Mouse (Mus musculus) lung, postnatal 14 days (tissue): Measurements from ENCODE around the gene Cenpn.
A peak's percentile ranks its signal among the peaks of the same experiment; 100 is the strongest.

Experiments
- DNase-seq: peaks from one replicate; pipeline ENCODE4 v3.0.0; 2021

Gene Cenpn

GRCm38 (mm10) chr8:116943161-116943554 is 21.6 kb downstream of the Cenpn start, which contains the start of gene Atmin:
Gene Atmin (plus strand): TSS chr8:116943393.
- DNase-seq, result peak; percentile 90

GRCm38 (mm10) chr8:116943555-116944384 is 22.2 kb downstream of the Cenpn start:
- DNase-seq, result peak; percentile 22

- DNase-seq, result no peak
Observed at GRCm38 (mm10) chr8:116944385-116944696, 22.8 kb downstream of the Cenpn start.

- no peak for DNase-seq
Observed at GRCm38 (mm10) chr8:116945169-116945910, 23.8 kb downstream of the Cenpn start.

GRCm38 (mm10) chr8:116946268-116946838 is 24.8 kb downstream of the Cenpn start:
- DNase-seq, result no peak

- DNase-seq, result no peak
Observed at GRCm38 (mm10) chr8:116946851-116947250, 25.3 kb downstream of the Cenpn start.

GRCm38 (mm10) chr8:116947589-116947988 is 26.1 kb downstream of the Cenpn start:
- DNase-seq, result no peak

GRCm38 (mm10) chr8:116951369-116951768 is 29.8 kb downstream of the Cenpn start:
- peak; percentile 40 for DNase-seq

- no peak for DNase-seq
Observed at GRCm38 (mm10) chr8:116951778-116952177, 30.2 kb downstream of the Cenpn start.

- DNase-seq, result no peak
Observed at GRCm38 (mm10) chr8:116952428-116952827, 30.9 kb downstream of the Cenpn start.

- DNase-seq, result no peak
Observed at GRCm38 (mm10) chr8:116954415-116954814, 32.9 kb downstream of the Cenpn start.

- no peak for DNase-seq
Observed at GRCm38 (mm10) chr8:116969531-116969930, 48.0 kb downstream of the Cenpn start.

- DNase-seq, result no peak
Observed at GRCm38 (mm10) chr8:116975066-116975465, 53.5 kb downstream of the Cenpn start.

- no peak for DNase-seq
Observed at GRCm38 (mm10) chr8:116975606-116976005, 54.1 kb downstream of the Cenpn start.

- DNase-seq, result no peak
Observed at GRCm38 (mm10) chr8:116978052-116978451, 56.5 kb downstream of the Cenpn start.

- peak; percentile 99 for DNase-seq
Observed at GRCm38 (mm10) chr8:116978631-116979256, 57.2 kb downstream of the Cenpn start, which contains the start of gene 1700030J22Rik. Gene 1700030J22Rik (minus strand): TSS chr8:116978959.

GRCm38 (mm10) chr8:116980117-116980516 is 58.6 kb downstream of the Cenpn start:
- peak; percentile 78 for DNase-seq

GRCm38 (mm10) chr8:116989842-116990241 is 68.3 kb downstream of the Cenpn start:
- DNase-seq, result no peak
